Mouse (Mus musculus) E14TG2a.4 (cell line): ENCODE measurements around the gene Fam155a.

ENCODE experiments used
- CTCF ChIP-seq: conservative IDR thresholded peaks from 2 replicates; pipeline ENCODE4 v1.5.1; 2014; ENCODE audit warnings: low read length
- NANOG ChIP-seq: IDR thresholded peaks from 2 replicates; pipeline ENCODE4 v1.6.1; 2014; ENCODE audit warnings: borderline replicate concordance, low read length, mixed read lengths
- POU5F1 ChIP-seq: IDR thresholded peaks from 2 replicates; pipeline ENCODE4 v1.6.1; 2014; ENCODE audit warnings: low read length, borderline replicate concordance

DNA sequence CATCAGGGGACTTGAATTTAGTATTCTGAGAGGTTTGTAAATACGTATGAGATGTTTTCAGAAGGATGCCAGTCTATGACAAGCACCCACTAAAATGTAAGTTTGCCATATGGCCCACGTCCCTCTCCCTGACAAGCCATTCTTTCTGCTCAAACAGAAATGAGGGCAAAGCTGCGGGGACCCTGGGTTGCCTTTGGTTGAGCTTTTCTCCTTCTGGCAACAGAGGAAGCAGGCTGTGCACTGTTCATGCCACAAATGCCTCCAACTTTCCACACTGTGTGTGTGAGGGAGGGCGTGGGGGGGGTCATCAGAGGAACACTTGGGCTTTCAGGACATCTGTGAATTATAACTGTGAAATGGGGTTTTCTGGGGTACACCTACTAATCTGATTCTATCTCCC lies 426.8 kb downstream of the Fam155a start:
- TF ChIP-seq CTCF: no peak
- no peak for TF ChIP-seq POU5F1
- no peak for TF ChIP-seq NANOG
